Mouse (Mus musculus) midbrain, embryonic 11.5 days (tissue): ENCODE results near the gene Atp8b4. TPM values are rescaled to one million over a fixed set of nuclear protein-coding genes. Genes with fewer than 3 reads are reported as not detected.
"Not testable (repeated sequence)": the region's sequence is repeated elsewhere in the genome, so short reads cannot be mapped to it uniquely, and the experiment has no call there.

Experiments
- ATAC-seq: fragments of 200-750 bp; cut with Nextera tagmentation; 2 replicates; pipeline ENCODE4 v1.8.0; 2017; ENCODE audit warnings: moderate TSS enrichment, moderate library complexity; ENCODE audit not compliant: low FRiP score
- DNase-seq: peaks from one replicate; pipeline ENCODE4 v3.0.0; 2015; ENCODE audit warnings: low spot score; ENCODE audit errors: missing footprints
- H3K27ac ChIP-seq: fragments of 300-500 bp; sonication (generic); 2 replicates; pipeline ENCODE4 v1.5.1; 2014; ENCODE audit warnings: low read depth, low read length
- H3K27me3 ChIP-seq: fragments of 300-500 bp; sonication (generic); 2 replicates; pipeline ENCODE4 v1.6.1; 2014; ENCODE audit warnings: mild to moderate bottlenecking, low read length, moderate library complexity, mixed read lengths; ENCODE audit not compliant: control insufficient read depth, insufficient read depth
- H3K36me3 ChIP-seq: fragments of 300-500 bp; sonication (generic); 2 replicates; pipeline ENCODE4 v1.6.1; 2014; ENCODE audit warnings: mild to moderate bottlenecking, low read length, moderate library complexity, mixed read lengths; ENCODE audit not compliant: control insufficient read depth, insufficient read depth
- H3K4me1 ChIP-seq: fragments of 300-500 bp; sonication (generic); 2 replicates; pipeline ENCODE4 v1.6.1; 2014; ENCODE audit warnings: low read length; ENCODE audit not compliant: control insufficient read depth, insufficient read depth
- H3K4me2 ChIP-seq: fragments of 300-500 bp; sonication (generic); 2 replicates; pipeline ENCODE4 v1.6.1; 2014; ENCODE audit warnings: mild to moderate bottlenecking, moderate library complexity
- H3K4me3 ChIP-seq: fragments of 300-500 bp; sonication (generic); 2 replicates; pipeline ENCODE4 v1.5.1; 2014; ENCODE audit warnings: low read depth, low read length
- H3K9ac ChIP-seq: fragments of 300-500 bp; sonication (generic); 2 replicates; pipeline ENCODE4 v1.6.1; 2014; ENCODE audit warnings: low read length
- H3K9me3 ChIP-seq: fragments of 300-500 bp; sonication (generic); 2 replicates; pipeline ENCODE4 v1.6.1; 2016; ENCODE audit warnings: low read length; ENCODE audit not compliant: control insufficient read depth
- WGBS: fragments of 180-500 bp; shearing (Covaris S2); extraction: QIAGEN DNeasy Blood & Tissue Kit; methylation state at CpG from one replicate; pipeline ENCODE4 v1.1.7; 2014; 5-methylcytosine and 5-hydroxymethylcytosine counted together
- polyA plus RNA-seq: library from polyadenylated mRNA; unstranded; fragments of >200 nt; fragmentation: Nextera tagmentation; extraction: Ambion mirVana; gene quantifications from 2 replicates; pipeline ENCODE4 v1.2.1, GENCODE M21; 2014

The Atp8b4 gene
- polyA plus RNA-seq, 1 experiment from 2014 or later = 0.07 TPM

- H3K27ac ChIP-seq = no peak overlapping the region
- H3K4me3 ChIP-seq = no peak overlapping the region
- WGBS = 92% methylated on average over 2 of the region's 2 CpGs
- no peaks in the 10 kb centered on the region for H3K27me3 ChIP-seq
- no peak for ATAC-seq
- H3K4me1 ChIP-seq = no peaks in the 10 kb centered on the region
- no peaks in the 10 kb centered on the region for H3K36me3 ChIP-seq
- DNase-seq = no peak
- H3K4me2 ChIP-seq = no peak overlapping the region
- no peak overlapping the region for H3K9ac ChIP-seq
- no peaks in the 10 kb centered on the region for H3K9me3 ChIP-seq
These were observed 41.8 kb downstream of the Atp8b4 start for GRCm38 (mm10) chr2:126458661-126459060.

GRCm38 (mm10) chr2:126457759-126458158, 42.7 kb downstream of the Atp8b4 start:
- WGBS = 65% methylated on average over 2 of the region's 2 CpGs
- H3K9ac ChIP-seq, H3K4me3 ChIP-seq, H3K4me2 ChIP-seq, H3K36me3 ChIP-seq, H3K9me3 ChIP-seq, DNase-seq, ATAC-seq, H3K27me3 ChIP-seq, H3K27ac ChIP-seq, H3K4me1 ChIP-seq: not testable (repeated sequence)

GRCm38 (mm10) chr2:126450937-126451302, 49.6 kb downstream of the Atp8b4 start:
- WGBS = 86% methylated on average over 7 of the region's 7 CpGs
- H3K27ac ChIP-seq = no peak overlapping the region
- no peaks in the 10 kb centered on the region for H3K27me3 ChIP-seq
- no peak for ATAC-seq
- H3K4me2 ChIP-seq = no peak overlapping the region
- no peaks in the 10 kb centered on the region for H3K4me1 ChIP-seq
- DNase-seq = no peak
- no peaks in the 10 kb centered on the region for H3K36me3 ChIP-seq
- no peak overlapping the region for H3K4me3 ChIP-seq
- H3K9me3 ChIP-seq = no peaks in the 10 kb centered on the region
- no peak overlapping the region for H3K9ac ChIP-seq

GRCm38 (mm10) chr2:126450210-126450936, 50.1 kb downstream of the Atp8b4 start:
- H3K36me3 ChIP-seq = no peaks in the 10 kb centered on the region
- no peak for ATAC-seq
- no peaks in the 10 kb centered on the region for H3K27me3 ChIP-seq
- H3K9me3 ChIP-seq = no peaks in the 10 kb centered on the region
- WGBS = 81% methylated on average over 14 of the region's 14 CpGs
- no peaks in the 10 kb centered on the region for H3K4me1 ChIP-seq
- no peak overlapping the region for H3K4me3 ChIP-seq
- no peak for DNase-seq
- H3K9ac ChIP-seq = no peak overlapping the region
- no peak overlapping the region for H3K4me2 ChIP-seq
- no peak overlapping the region for H3K27ac ChIP-seq

GRCm38 (mm10) chr2:126445039-126445438, 55.4 kb downstream of the Atp8b4 start:
- WGBS = 78% methylated on average over 6 of the region's 6 CpGs
- Histone ChIP-seq H3K36me3 (no peaks in the 10 kb centered on the region), H3K9ac (no peak overlapping the region), H3K27ac (no peak overlapping the region), H3K4me2 (no peak overlapping the region), H3K4me1 (no peaks in the 10 kb centered on the region), H3K9me3 (no peaks in the 10 kb centered on the region), H3K4me3 (no peak overlapping the region), H3K27me3 (no peaks in the 10 kb centered on the region)
- no peak for DNase-seq
- no peak for ATAC-seq

- no peak overlapping the region for H3K27ac ChIP-seq
- no peak overlapping the region for H3K9ac ChIP-seq
- no peaks in the 10 kb centered on the region for H3K36me3 ChIP-seq
- no peaks in the 10 kb centered on the region for H3K9me3 ChIP-seq
- H3K4me2 ChIP-seq = no peak overlapping the region
- 87% methylated on average over 4 of the region's 4 CpGs for WGBS
- DNase-seq (no peak), ATAC-seq (no peak)
- H3K4me3 ChIP-seq = no peak overlapping the region
- H3K4me1 ChIP-seq = no peaks in the 10 kb centered on the region
- H3K27me3 ChIP-seq = no peaks in the 10 kb centered on the region
These were observed 58.9 kb downstream of the Atp8b4 start for GRCm38 (mm10) chr2:126441586-126441985.

- ATAC-seq = no peak
These were observed 65.8 kb downstream of the Atp8b4 start for GRCm38 (mm10) chr2:126434712-126435111.

GRCm38 (mm10) chr2:126434305-126434704, 66.2 kb downstream of the Atp8b4 start:
- Histone ChIP-seq H3K4me2 (no peak overlapping the region), H3K4me1 (no peaks in the 10 kb centered on the region), H3K9me3 (no peaks in the 10 kb centered on the region), H3K4me3 (no peak overlapping the region), H3K36me3 (no peaks in the 10 kb centered on the region), H3K9ac (no peak overlapping the region), H3K27ac (no peak overlapping the region), H3K27me3 (no peaks in the 10 kb centered on the region)
- ATAC-seq (no peak), DNase-seq (no peak)
- 93% methylated on average over 9 of the region's 9 CpGs for WGBS

More at GRCm38 (mm10) chr2:126434712-126435111, 65.8 kb downstream of the Atp8b4 start:
- WGBS = 87% methylated on average over 1 of the region's 1 CpGs
- Histone ChIP-seq H3K36me3 (no peaks in the 10 kb centered on the region), H3K4me2 (no peak overlapping the region), H3K4me1 (no peaks in the 10 kb centered on the region), H3K27ac (no peak overlapping the region), H3K4me3 (no peak overlapping the region), H3K9me3 (no peaks in the 10 kb centered on the region), H3K27me3 (no peaks in the 10 kb centered on the region), H3K9ac (no peak overlapping the region)
- no peak for DNase-seq

- DNase-seq = no peak
- no peak for ATAC-seq
- WGBS = 89% methylated on average over 9 of the region's 9 CpGs
- H3K4me1 ChIP-seq = no peaks in the 10 kb centered on the region
- H3K27me3 ChIP-seq = no peaks in the 10 kb centered on the region
- no peaks in the 10 kb centered on the region for H3K36me3 ChIP-seq
- H3K4me3 ChIP-seq = no peak overlapping the region
- H3K9ac ChIP-seq = no peak overlapping the region
- H3K27ac ChIP-seq = no peak overlapping the region
- H3K9me3 ChIP-seq = no peaks in the 10 kb centered on the region
- H3K4me2 ChIP-seq = no peak overlapping the region
These were observed 67.9 kb downstream of the Atp8b4 start for GRCm38 (mm10) chr2:126432481-126433066.
